Mouse (Mus musculus): ENCODE results near the gene Tmem185b.

DNA sequence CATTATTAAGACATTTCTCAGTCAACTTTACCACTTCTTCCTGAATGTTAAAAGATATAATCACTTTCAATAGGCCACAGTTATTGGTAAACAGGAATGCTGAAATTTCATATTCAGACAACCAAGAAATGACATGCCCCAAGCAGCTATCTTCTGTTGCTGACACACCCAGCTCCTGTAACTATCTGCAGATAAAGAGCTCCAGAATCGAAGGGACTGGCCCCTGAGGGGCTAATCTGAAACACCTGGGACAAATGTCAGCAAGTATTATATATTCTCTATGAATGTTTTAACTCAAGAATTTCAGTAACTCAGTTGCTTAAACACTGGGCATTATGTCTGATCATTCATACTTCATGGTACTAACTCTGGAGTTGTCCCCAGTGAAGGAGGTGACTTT is 44.2 kb downstream of the Tmem185b start:
- TF ChIP-seq GATA1 (IDR thresholded peaks at IDR 0.05; ENCODE audit: borderline replicate concordance, low read length) (no peak), FLI1 (IDR thresholded peaks at IDR 0.05; ENCODE audit: low read length) (no peak)

Measured in megakaryocyte, embryonic 14.5 days (primary cell).